Mouse (Mus musculus) olfactory bulb, adult 2 months (tissue): Measurements from ENCODE around the gene Zer1.

Experiments used
- CTCF ChIP-seq: fragments of 200-500 bp; IDR thresholded peaks from 2 replicates; pipeline ENCODE4 v1.5.1; 2012; ENCODE audit warnings: low read depth, mild to moderate bottlenecking, low read length, moderate library complexity; ENCODE audit not compliant: insufficient read depth
- POLR2A ChIP-seq: fragments of 200-500 bp; IDR thresholded peaks from 2 replicates; pipeline ENCODE4 v1.6.1; 2012; ENCODE audit warnings: mild to moderate bottlenecking, low read depth, low read length, moderate library complexity; ENCODE audit not compliant: insufficient read depth

DNA sequence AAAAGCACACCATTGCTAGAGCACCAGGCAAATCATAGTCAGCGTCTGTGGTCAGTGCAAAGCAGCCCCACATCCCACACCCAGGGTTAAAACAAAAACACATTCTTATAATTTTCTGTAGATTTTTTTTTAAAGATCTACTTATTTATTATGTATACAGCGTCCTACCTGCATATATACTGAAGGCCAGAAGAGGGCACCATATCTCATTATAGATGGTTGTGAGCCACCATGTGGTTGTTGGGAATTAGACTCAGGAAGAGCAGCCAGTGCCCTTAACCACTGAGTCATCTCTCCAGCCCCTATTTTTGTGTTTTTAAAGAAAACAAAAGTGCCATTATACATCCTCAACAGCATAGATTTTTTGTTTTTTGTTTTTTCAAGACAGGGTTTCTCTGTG is 4.4 kb upstream of the Zer1 start:
- TF ChIP-seq CTCF (no peak), POLR2A (no peak)
